Mouse (Mus musculus): ENCODE data around the gene Zfp609. TPM values are rescaled to one million over a fixed set of nuclear protein-coding genes. Genes with fewer than 3 reads are reported as not detected.
A peak's percentile ranks its signal among the peaks of the same experiment; 100 is the strongest.
"Not testable (repeated sequence)": the region's sequence is repeated elsewhere in the genome, so short reads cannot be mapped to it uniquely, and the experiment has no call there.

Zfp609 gene
- polyA plus RNA-seq, 1 experiment from 2014 or later: 5.6 TPM

DNA sequence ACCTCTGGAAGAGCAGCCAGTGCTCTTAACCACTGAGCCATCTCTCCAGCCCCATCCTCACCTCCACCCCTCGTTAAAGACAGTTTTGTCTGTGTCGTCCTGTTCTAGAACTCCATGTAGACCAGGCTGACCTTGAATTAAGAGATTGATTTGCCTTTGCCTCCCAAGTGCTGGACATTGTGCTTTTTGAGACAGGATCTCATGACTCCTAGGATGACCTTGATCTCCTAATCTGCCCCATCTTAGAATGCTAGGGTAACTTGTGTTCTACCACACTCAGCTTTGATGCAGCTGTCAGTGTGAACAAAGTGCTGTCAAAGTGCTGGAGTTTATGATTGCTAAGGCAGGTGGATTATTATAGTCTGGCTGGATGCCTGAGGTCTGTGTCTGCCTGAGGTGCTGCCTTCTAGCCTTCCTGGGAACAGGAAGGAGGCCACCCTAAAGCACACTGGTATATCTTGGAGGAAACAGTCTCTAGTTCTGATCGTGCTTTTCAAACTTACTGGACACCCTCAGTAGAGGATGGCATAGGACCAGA lies 172.6 kb downstream of the Zfp609 start:
- no peaks in the 10 kb centered on the region for H3K36me3 ChIP-seq
- H3K4me3 ChIP-seq (replicated peaks): no peak overlapping the region
- no peak overlapping the region for H3K27ac ChIP-seq
- peaks cover 10% of the 10 kb centered on the region for H3K4me1 ChIP-seq (replicated peaks)
- no peaks in the 10 kb centered on the region for H3K27me3 ChIP-seq (replicated peaks)
- 87% methylated on average over 3 of the region's 3 CpGs for WGBS
- no peak for ATAC-seq
- H3K4me2 ChIP-seq (replicated peaks): no peak overlapping the region
- no peak overlapping the region for H3K9ac ChIP-seq
- H3K9me3 ChIP-seq: no peaks in the 10 kb centered on the region

DNA sequence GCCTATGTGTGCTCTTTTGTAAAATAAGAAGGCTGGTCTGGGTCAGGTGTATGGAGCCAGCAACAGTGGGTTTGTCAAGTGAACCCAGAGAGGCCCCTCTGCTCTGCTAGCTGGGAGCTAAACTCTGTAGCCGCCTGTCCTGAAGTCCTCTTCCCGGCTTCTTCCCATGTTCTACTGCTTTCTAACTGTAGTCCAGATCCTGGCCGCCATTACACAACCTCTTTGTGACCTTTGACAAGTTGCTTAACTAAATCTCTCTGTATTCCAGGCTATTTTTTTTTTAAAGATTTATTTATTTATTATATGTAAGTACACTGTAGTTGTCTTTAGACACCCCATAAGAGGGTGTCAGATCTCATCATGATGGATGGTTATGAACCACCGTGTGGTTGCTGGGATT lies 173.6 kb downstream of the Zfp609 start:
- H3K27me3 ChIP-seq (replicated peaks): no peaks in the 10 kb centered on the region
- ATAC-seq: no peak
- H3K27ac ChIP-seq: no peak overlapping the region
- no peaks in the 10 kb centered on the region for H3K36me3 ChIP-seq
- no peaks in the 10 kb centered on the region for H3K9me3 ChIP-seq
- H3K4me2 ChIP-seq (replicated peaks): no peak overlapping the region
- no peak overlapping the region for H3K9ac ChIP-seq
- peaks cover 8% of the 10 kb centered on the region; the same call in 1 of the 2 replicates for H3K4me1 ChIP-seq (replicated peaks)
- 87% methylated on average over 4 of the region's 4 CpGs for WGBS
- no peak overlapping the region for H3K4me3 ChIP-seq (replicated peaks)

GRCm38 (mm10) chr9:65651957-65652356 lies 175.4 kb downstream of the Zfp609 start:
- H3K27me3 ChIP-seq (replicated peaks); ATAC-seq; H3K9ac ChIP-seq; H3K4me1 ChIP-seq (replicated peaks); H3K27ac ChIP-seq; H3K4me2 ChIP-seq (replicated peaks); H3K4me3 ChIP-seq (replicated peaks); H3K36me3 ChIP-seq; H3K9me3 ChIP-seq: not testable (repeated sequence)
- 85% methylated on average over 1 of the region's 1 CpGs for WGBS

DNA sequence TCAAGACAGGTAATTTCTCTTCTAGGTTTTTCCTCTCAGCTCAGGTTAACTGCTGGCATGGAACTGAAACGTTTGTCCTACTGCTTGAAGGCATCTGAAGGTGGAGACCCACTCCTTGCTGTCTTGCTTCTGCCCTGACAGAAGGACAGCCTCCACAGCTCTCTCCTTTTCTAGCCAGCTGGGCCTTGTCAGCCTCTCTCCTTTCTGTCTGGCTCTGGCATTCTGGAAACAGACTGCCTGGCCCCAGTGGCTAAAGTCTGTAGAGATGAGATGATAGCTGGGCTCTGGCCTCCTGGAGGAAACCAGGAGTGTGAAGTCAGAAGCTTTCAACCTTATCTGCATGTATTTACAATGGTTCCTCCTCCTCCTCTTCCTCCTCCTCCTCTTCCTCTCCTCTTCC lies 177.4 kb downstream of the Zfp609 start:
- Histone ChIP-seq H3K27me3 (replicated peaks) (no peaks in the 10 kb centered on the region), H3K36me3 (no peaks in the 10 kb centered on the region), H3K4me3 (replicated peaks) (no peak overlapping the region), H3K4me2 (replicated peaks) (no peak overlapping the region), H3K9me3 (no peaks in the 10 kb centered on the region), H3K27ac (0 out of 2 replicates have a peak overlapping the region, but pooled peaks have one; percentile 13), H3K4me1 (replicated peaks) (peaks cover 10% of the 10 kb centered on the region; the same call in 1 of the 2 replicates), H3K9ac (no peak overlapping the region)
- no peak for ATAC-seq
- WGBS: 19% methylated on average over 1 of the region's 1 CpGs

GRCm38 (mm10) chr9:65648730-65649129 lies 178.6 kb downstream of the Zfp609 start:
- Histone ChIP-seq H3K27ac (no peak overlapping the region), H3K4me1 (replicated peaks) (peaks cover 10% of the 10 kb centered on the region; the same call in 1 of the 2 replicates), H3K9me3 (no peaks in the 10 kb centered on the region), H3K27me3 (replicated peaks) (no peaks in the 10 kb centered on the region), H3K9ac (no peak overlapping the region), H3K36me3 (no peaks in the 10 kb centered on the region), H3K4me2 (replicated peaks) (no peak overlapping the region), H3K4me3 (replicated peaks) (no peak overlapping the region)
- 86% methylated on average over 13 of the region's 13 CpGs for WGBS
- no peak for ATAC-seq

GRCm38 (mm10) chr9:65646782-65647181 lies 180.6 kb downstream of the Zfp609 start:
- no peak for ATAC-seq
- Histone ChIP-seq H3K4me3 (replicated peaks) (no peak overlapping the region), H3K27me3 (replicated peaks) (no peaks in the 10 kb centered on the region), H3K4me2 (replicated peaks) (no peak overlapping the region), H3K9ac (no peak overlapping the region), H3K27ac (no peak overlapping the region), H3K36me3 (no peaks in the 10 kb centered on the region), H3K4me1 (replicated peaks) (peaks cover 10% of the 10 kb centered on the region; the same call in 1 of the 2 replicates), H3K9me3 (no peaks in the 10 kb centered on the region)
- 85% methylated on average over 2 of the region's 2 CpGs for WGBS

- no peak for ATAC-seq
- no peak overlapping the region for H3K4me3 ChIP-seq (replicated peaks)
These were observed 181.4 kb downstream of the Zfp609 start for GRCm38 (mm10) chr9:65645984-65646383.

DNA sequence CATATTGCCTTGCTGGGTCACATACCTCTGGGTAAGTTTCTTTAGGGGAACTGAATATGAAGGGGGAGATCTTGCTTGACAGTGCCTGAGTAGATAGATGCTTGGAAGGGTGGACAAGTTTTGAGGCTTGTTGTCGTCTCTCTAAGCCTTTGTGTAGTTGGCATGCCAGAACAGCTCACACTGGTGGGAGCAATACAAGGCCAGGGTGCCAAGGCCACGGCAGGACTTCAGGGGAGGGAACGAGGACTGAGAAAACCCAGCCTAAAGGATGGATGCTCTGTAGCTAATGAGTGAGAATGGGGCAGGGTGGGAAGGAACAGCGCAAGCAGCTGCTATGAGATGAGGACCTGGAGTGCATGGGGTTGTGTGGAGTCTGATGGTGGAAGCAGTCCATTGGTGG lies 182.4 kb downstream of the Zfp609 start:
- Histone ChIP-seq H3K27me3 (replicated peaks) (no peaks in the 10 kb centered on the region), H3K4me3 (replicated peaks) (no peak overlapping the region), H3K36me3 (no peaks in the 10 kb centered on the region), H3K9ac (no peak overlapping the region), H3K27ac (no peak overlapping the region), H3K4me2 (replicated peaks) (no peak overlapping the region), H3K9me3 (no peaks in the 10 kb centered on the region), H3K4me1 (replicated peaks) (peaks cover 15% of the 10 kb centered on the region)
- no peak for ATAC-seq
- WGBS: 86% methylated on average over 4 of the region's 4 CpGs

More at GRCm38 (mm10) chr9:65645984-65646383, 181.4 kb downstream of the Zfp609 start:
- Histone ChIP-seq H3K9ac (no peak overlapping the region), H3K27me3 (replicated peaks) (no peaks in the 10 kb centered on the region), H3K27ac (peak overlapping the region; percentile 40; the same call in 1 of the 2 replicates), H3K4me1 (replicated peaks) (peaks cover 12% of the 10 kb centered on the region), H3K4me2 (replicated peaks) (no peak overlapping the region), H3K36me3 (no peaks in the 10 kb centered on the region), H3K9me3 (no peaks in the 10 kb centered on the region)
- WGBS: 48% methylated on average over 3 of the region's 3 CpGs

DNA sequence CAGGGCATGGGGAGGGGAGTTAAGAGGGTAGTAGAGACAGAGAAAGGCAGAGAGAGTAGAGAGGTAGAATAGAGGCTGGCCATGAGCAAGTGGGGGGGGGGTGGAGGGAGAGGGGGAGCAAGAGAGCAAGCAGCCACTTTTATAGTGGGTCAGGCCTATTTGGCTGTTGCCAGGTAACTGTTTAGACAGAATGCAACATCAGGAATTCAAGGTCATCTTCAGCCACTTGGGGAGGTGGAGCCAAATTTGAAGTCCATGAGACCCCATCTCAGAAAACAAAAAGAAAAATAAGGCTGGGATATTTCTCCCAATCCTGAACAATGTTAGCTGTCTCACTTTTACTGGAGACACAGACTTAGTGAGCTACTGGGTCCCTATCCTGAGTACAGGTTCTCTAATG lies 184.8 kb downstream of the Zfp609 start:
- ATAC-seq: no peak
- Histone ChIP-seq H3K9ac (no peak overlapping the region), H3K4me1 (replicated peaks) (peaks cover 12% of the 10 kb centered on the region), H3K4me3 (replicated peaks) (no peak overlapping the region), H3K36me3 (no peaks in the 10 kb centered on the region), H3K9me3 (no peaks in the 10 kb centered on the region), H3K27me3 (replicated peaks) (no peaks in the 10 kb centered on the region), H3K27ac (no peak overlapping the region), H3K4me2 (replicated peaks) (no peak overlapping the region)

Other genes starting within 250 kb of the Zfp609 start
- gene Plekho2, start 247.5 kb downstream of the Zfp609 start, polyA plus RNA-seq (2015; fragmentation: Nextera tagmentation; extraction: Ambion mirVana): 11.0 and 11.2 TPM in 2 replicates
- 9.1 and 9.6 TPM in 2 replicates for gene Pif1, start 240.4 kb downstream of the Zfp609 start, polyA plus RNA-seq (2015; fragmentation: Nextera tagmentation; extraction: Ambion mirVana)
- 18.9 and 19.6 TPM in 2 replicates for gene Rbpms2, start 197.9 kb downstream of the Zfp609 start, polyA plus RNA-seq (2015; fragmentation: Nextera tagmentation; extraction: Ambion mirVana)
- 196 and 203 TPM in 2 replicates for gene Oaz2, start 159.6 kb downstream of the Zfp609 start, polyA plus RNA-seq (2015; fragmentation: Nextera tagmentation; extraction: Ambion mirVana)
- gene Pclaf, start 62.7 kb upstream of the Zfp609 start, polyA plus RNA-seq (2015; fragmentation: Nextera tagmentation; extraction: Ambion mirVana): 152 and 176 TPM in 2 replicates
- gene Trip4, start 81.2 kb upstream of the Zfp609 start, polyA plus RNA-seq (2015; fragmentation: Nextera tagmentation; extraction: Ambion mirVana): 23.8 and 24.5 TPM in 2 replicates
- gene Csnk1g1, start 81.4 kb upstream of the Zfp609 start, polyA plus RNA-seq (2015; fragmentation: Nextera tagmentation; extraction: Ambion mirVana): 11.9 and 12.1 TPM in 2 replicates
- gene Ppib, start 232.7 kb upstream of the Zfp609 start, polyA plus RNA-seq (2015; fragmentation: Nextera tagmentation; extraction: Ambion mirVana): 638 and 715 TPM in 2 replicates
- 1.1 and 1.4 TPM in 2 replicates for gene Snx22, start 242.2 kb upstream of the Zfp609 start, polyA plus RNA-seq (2015; fragmentation: Nextera tagmentation; extraction: Ambion mirVana)

Data from intestine, embryonic 15.5 days (tissue).